Mouse (Mus musculus) limb, embryonic 13.5 days (tissue): ENCODE data around the gene Smc1b. TPM values are rescaled to one million over a fixed set of nuclear protein-coding genes. Genes with fewer than 3 reads are reported as not detected.

ENCODE experiments used
- ATAC-seq: fragments of 200-750 bp; cut with Nextera tagmentation; 2 replicates; pipeline ENCODE4 v1.8.0; 2017; ENCODE audit warnings: low read depth, moderate number of reproducible peaks, moderate TSS enrichment; ENCODE audit not compliant: low FRiP score
- H3K27ac ChIP-seq: fragments of 300-500 bp; sonication (generic); 2 replicates; pipeline ENCODE4 v1.5.1; 2015; ENCODE audit warnings: inconsistent platforms, mild to moderate bottlenecking, moderate library complexity
- H3K27me3 ChIP-seq: fragments of 300-500 bp; sonication (generic); 2 replicates; pipeline ENCODE4 v1.6.1; 2015; ENCODE audit warnings: mild to moderate bottlenecking, inconsistent platforms
- H3K36me3 ChIP-seq: fragments of 300-500 bp; sonication (generic); 2 replicates; pipeline ENCODE4 v1.6.1; 2015; ENCODE audit warnings: inconsistent platforms, mild to moderate bottlenecking, moderate library complexity
- H3K4me1 ChIP-seq: fragments of 300-500 bp; sonication (generic); 2 replicates; pipeline ENCODE4 v1.6.1; 2015; ENCODE audit warnings: inconsistent platforms
- H3K4me2 ChIP-seq: fragments of 300-500 bp; sonication (generic); replicated peaks from 2 replicates; pipeline ENCODE4 v1.6.1; 2015; ENCODE audit warnings: inconsistent platforms, mild to moderate bottlenecking, moderate library complexity
- H3K4me3 ChIP-seq: fragments of 300-500 bp; sonication (generic); 2 replicates; pipeline ENCODE4 v1.5.1; 2015; ENCODE audit warnings: moderate library complexity, mild to moderate bottlenecking, inconsistent platforms
- H3K9ac ChIP-seq: fragments of 300-500 bp; sonication (generic); 2 replicates; pipeline ENCODE4 v1.6.1; 2015; ENCODE audit warnings: mild to moderate bottlenecking, inconsistent platforms
- H3K9me3 ChIP-seq: fragments of 300-500 bp; sonication (generic); 2 replicates; pipeline ENCODE4 v1.6.1; 2016; ENCODE audit warnings: inconsistent platforms
- WGBS: fragments of 180-500 bp; shearing (Covaris S2); methylation state at CpG from one replicate; pipeline ENCODE4 v1.1.7; 2015; 5-methylcytosine and 5-hydroxymethylcytosine counted together
- polyA plus RNA-seq: library from polyadenylated mRNA; unstranded; fragments of >200 nt; fragmentation: Nextera tagmentation; extraction: Ambion mirVana; gene quantifications from 2 replicates; pipeline ENCODE4 v1.2.1, GENCODE M21; 2015

Smc1b gene
- polyA plus RNA-seq: 0.18 and 0.24 TPM in 2 replicates

DNA sequence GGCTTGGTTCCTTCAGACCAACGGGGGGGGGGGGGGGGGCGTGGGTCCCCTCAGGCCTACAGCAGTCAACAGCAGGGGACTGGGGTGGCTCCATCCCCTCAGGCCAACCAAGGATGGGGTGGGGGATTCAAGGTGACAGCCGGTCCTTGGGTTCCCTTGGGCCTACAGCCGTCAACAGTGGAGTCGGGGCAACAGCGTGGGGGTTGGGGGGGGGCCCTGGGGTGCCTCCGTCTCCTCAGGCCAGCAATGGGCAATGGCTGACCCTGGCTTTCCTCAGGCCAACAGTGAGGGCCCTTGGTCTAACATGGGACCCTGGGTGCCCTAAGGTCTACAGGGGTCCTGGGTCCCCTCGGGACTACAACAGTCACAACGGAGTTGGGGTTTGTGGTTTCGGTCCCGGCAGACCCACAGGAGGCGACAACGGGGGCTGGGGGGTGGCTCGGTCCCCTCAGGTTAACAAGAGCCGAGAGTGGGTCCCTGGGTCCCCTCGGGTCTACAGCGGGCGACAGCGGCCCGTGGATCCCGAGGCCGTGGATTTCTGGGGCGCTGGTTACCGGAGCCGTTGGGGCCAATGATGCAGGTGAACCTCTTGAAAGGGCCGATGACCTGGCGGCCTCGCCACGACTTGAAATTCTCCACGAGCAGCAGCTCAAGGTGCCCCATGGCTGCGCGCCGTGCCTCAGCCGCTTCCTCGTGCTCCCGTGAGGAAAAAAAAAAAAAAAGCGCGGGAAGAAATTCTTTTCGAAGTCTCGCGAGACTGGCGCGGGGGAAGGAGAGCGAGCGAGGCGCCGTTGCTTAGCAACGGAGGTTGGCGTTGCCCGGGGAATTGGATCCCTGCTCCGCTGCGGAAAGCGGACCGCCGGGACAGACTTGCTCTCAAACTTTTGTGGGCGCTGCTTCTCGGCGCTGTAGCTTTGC lies at the start of gene Smc1b, which contains the start of gene Ribc2:
TSS of gene Smc1b (minus strand) at position 690 of the 918 bp plus-strand sequence.
TSS of gene Ribc2 (plus strand) at position 804 of the 918 bp plus-strand sequence.
- WGBS: 31% methylated on average over 56 of the region's 58 CpGs
- Histone ChIP-seq H3K27ac (no peak within 1 kb of the TSS), H3K27me3 (peaks cover 10% of the 10 kb centered on the region; the same call in 1 of the 2 replicates), H3K4me3 (peak within 1 kb of the TSS; percentile 45), H3K4me1 (peaks cover 9% of the 10 kb centered on the region), H3K9me3 (no peaks in the 10 kb centered on the region), H3K36me3 (no peaks in the 10 kb centered on the region), H3K4me2 (peak within 1 kb of the TSS; percentile 70), H3K9ac (peak within 1 kb of the TSS; percentile 59)
- ATAC-seq: peak; percentile 44; the same call in 1 of the 2 replicates

GRCm38 (mm10) chr15:85180368-85180767 lies 48.6 kb upstream of the Smc1b start:
- peaks cover 6% of the 10 kb centered on the region; the same call in 1 of the 2 replicates for H3K9me3 ChIP-seq
- peak overlapping the region; percentile 77; the same call in 1 of the 2 replicates for H3K27ac ChIP-seq
- H3K36me3 ChIP-seq: no peaks in the 10 kb centered on the region
- no peak overlapping the region for H3K4me3 ChIP-seq
- H3K4me2 ChIP-seq: no peak overlapping the region
- H3K9ac ChIP-seq: no peak overlapping the region
- H3K27me3 ChIP-seq: no peaks in the 10 kb centered on the region
- ATAC-seq: no peak
- H3K4me1 ChIP-seq: peaks cover 45% of the 10 kb centered on the region

DNA sequence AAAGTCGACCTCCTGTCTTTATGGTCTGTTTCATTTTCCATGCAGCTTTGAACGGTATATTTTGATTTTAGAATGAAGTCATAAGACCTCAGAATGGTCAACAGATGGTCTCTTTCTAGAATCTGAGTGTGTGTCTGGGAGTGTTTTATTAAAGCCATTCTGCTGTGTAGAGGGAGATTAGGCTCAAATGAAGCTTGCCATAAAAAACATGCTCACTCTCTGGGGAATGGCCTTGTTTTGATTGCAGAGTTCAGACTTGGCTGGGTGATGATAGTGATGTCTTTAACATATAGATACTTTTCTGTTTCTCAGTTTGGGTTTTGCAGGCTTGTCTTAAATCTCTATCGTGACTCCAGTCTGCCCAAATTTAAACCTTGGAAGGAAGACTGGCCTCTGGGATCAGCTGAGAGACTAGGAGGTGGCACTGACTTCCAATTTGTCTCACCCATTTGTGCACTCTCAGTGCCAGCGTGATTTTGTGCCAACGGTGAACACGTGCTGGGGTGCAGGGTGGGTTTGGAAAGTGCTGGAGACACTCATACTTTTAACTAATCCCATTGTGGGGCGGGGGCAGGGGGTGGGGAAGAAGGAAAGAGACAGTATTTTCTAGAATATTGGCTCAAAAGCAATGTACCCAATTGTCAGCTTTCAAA lies 47.9 kb upstream of the Smc1b start:
- peak; percentile 57; the same call in 1 of the 2 replicates for ATAC-seq
- H3K4me2 ChIP-seq: no peak overlapping the region; the same call in 1 of the 2 replicates
- 44% methylated on average over 7 of the region's 7 CpGs for WGBS

GRCm38 (mm10) chr15:85178172-85178571 lies 46.4 kb upstream of the Smc1b start:
- ATAC-seq: no peak

More for the DNA sequence above, 47.9 kb upstream of the Smc1b start:
- Histone ChIP-seq H3K36me3 (no peaks in the 10 kb centered on the region), H3K27me3 (no peaks in the 10 kb centered on the region), H3K27ac (peak overlapping the region; percentile 77), H3K9ac (no peak overlapping the region), H3K4me1 (peaks cover 44% of the 10 kb centered on the region), H3K9me3 (peaks cover 6% of the 10 kb centered on the region; the same call in 1 of the 2 replicates), H3K4me3 (no peak overlapping the region)

DNA sequence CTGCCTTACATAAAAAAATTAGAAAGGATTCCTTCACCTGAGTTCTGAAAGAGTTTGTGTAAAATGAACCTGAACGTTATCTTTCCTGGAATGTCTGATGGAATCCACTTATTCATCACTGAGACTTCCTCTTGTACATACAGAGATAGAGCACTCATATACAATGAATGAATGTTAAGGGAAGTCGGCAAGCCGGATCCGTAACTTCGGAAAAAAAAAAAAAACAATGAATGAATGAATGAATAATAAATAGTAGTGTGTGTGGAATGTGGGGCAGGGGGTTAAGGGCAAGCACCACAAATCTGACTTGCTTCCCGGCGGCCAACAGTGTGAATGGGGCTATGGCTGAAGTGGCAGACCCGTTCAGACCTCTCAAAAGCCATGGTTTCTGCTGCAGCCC lies 45.8 kb upstream of the Smc1b start:
- Histone ChIP-seq H3K4me3 (no peak overlapping the region), H3K27ac (no peak overlapping the region), H3K9me3 (peaks cover 6% of the 10 kb centered on the region; the same call in 1 of the 2 replicates), H3K4me2 (no peak overlapping the region), H3K4me1 (peaks cover 41% of the 10 kb centered on the region), H3K27me3 (no peaks in the 10 kb centered on the region), H3K36me3 (no peaks in the 10 kb centered on the region), H3K9ac (no peak overlapping the region)
- no peak for ATAC-seq
- 89% methylated on average over 8 of the region's 8 CpGs for whole genome bisulfite sequencing

More at GRCm38 (mm10) chr15:85178172-85178571, 46.4 kb upstream of the Smc1b start:
- Histone ChIP-seq H3K4me3 (no peak overlapping the region), H3K27ac (no peak overlapping the region), H3K4me1 (peaks cover 39% of the 10 kb centered on the region), H3K4me2 (no peak overlapping the region), H3K27me3 (no peaks in the 10 kb centered on the region), H3K9ac (no peak overlapping the region), H3K9me3 (peaks cover 6% of the 10 kb centered on the region; the same call in 1 of the 2 replicates), H3K36me3 (no peaks in the 10 kb centered on the region)
- 70% methylated on average over 6 of the region's 6 CpGs for WGBS

GRCm38 (mm10) chr15:85174060-85174459 lies 42.3 kb upstream of the Smc1b start:
- H3K4me3 ChIP-seq: no peak overlapping the region
- no peak overlapping the region for H3K4me2 ChIP-seq
- no peak overlapping the region; the same call in 1 of the 2 replicates for H3K27ac ChIP-seq
- H3K36me3 ChIP-seq: no peaks in the 10 kb centered on the region
- no peak; the same call in 1 of the 2 replicates for ATAC-seq
- H3K4me1 ChIP-seq: peaks cover 26% of the 10 kb centered on the region
- peaks cover 6% of the 10 kb centered on the region; the same call in 1 of the 2 replicates for H3K9me3 ChIP-seq
- H3K9ac ChIP-seq: no peak overlapping the region
- WGBS: 72% methylated on average over 10 of the region's 10 CpGs
- H3K27me3 ChIP-seq: no peaks in the 10 kb centered on the region

DNA sequence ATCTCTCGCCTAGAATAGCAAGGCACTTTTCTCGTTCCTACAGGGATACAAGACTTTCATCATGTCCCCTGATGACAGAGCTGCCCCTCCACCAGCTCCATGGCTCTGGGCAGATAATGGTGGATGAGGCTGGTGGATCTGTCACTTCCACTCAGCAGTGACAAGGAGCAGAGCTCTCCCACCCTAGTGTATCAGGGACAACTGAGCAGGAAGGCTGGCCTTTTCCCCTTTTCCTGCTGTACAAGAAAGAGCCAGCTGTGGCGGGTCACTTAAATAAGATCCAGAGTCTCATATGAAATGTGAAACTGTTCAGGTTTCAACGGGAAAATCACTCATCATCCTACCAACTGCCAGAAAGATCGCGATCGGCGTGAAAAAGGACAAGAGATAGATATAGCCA lies 41.7 kb upstream of the Smc1b start:
- H3K4me3 ChIP-seq: no peak overlapping the region
- H3K4me1 ChIP-seq: peaks cover 20% of the 10 kb centered on the region
- no peak overlapping the region for H3K9ac ChIP-seq
- H3K4me2 ChIP-seq: no peak overlapping the region
- H3K9me3 ChIP-seq: peaks cover 6% of the 10 kb centered on the region; the same call in 1 of the 2 replicates
- no peaks in the 10 kb centered on the region for H3K27me3 ChIP-seq
- H3K36me3 ChIP-seq: no peaks in the 10 kb centered on the region
- no peak overlapping the region; the same call in 1 of the 2 replicates for H3K27ac ChIP-seq
- peak; percentile 36; the same call in 1 of the 2 replicates for ATAC-seq
- WGBS: 48% methylated on average over 8 of the region's 8 CpGs

DNA sequence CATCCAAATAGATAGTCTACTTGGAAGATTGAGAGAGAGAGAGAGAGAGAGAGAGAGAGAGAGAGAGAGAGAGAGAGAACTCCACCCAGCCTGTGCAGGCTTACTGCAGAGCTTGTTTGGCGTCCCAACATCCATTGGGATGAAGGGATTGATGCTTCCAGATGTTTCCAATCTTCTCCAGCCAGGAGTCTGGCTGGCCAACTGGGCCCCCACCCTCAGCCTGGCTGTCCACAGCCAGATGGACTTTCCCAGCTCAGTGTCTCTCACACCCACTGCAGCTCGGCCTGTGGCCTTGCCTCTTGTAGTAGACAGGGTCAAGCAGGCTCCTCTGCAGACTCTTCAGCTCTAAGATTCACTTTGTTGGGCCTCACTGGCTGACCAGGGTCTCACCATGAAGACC lies 40.3 kb upstream of the Smc1b start:
- no peak overlapping the region for H3K4me2 ChIP-seq
- H3K4me1 ChIP-seq: peaks cover 21% of the 10 kb centered on the region
- ATAC-seq: no peak
- H3K36me3 ChIP-seq: no peaks in the 10 kb centered on the region
- H3K27me3 ChIP-seq: no peaks in the 10 kb centered on the region
- no peak overlapping the region for H3K9ac ChIP-seq
- 27% methylated on average over 2 of the region's 2 CpGs for WGBS
- no peak overlapping the region for H3K27ac ChIP-seq
- peaks cover 6% of the 10 kb centered on the region; the same call in 1 of the 2 replicates for H3K9me3 ChIP-seq
- no peak overlapping the region for H3K4me3 ChIP-seq

DNA sequence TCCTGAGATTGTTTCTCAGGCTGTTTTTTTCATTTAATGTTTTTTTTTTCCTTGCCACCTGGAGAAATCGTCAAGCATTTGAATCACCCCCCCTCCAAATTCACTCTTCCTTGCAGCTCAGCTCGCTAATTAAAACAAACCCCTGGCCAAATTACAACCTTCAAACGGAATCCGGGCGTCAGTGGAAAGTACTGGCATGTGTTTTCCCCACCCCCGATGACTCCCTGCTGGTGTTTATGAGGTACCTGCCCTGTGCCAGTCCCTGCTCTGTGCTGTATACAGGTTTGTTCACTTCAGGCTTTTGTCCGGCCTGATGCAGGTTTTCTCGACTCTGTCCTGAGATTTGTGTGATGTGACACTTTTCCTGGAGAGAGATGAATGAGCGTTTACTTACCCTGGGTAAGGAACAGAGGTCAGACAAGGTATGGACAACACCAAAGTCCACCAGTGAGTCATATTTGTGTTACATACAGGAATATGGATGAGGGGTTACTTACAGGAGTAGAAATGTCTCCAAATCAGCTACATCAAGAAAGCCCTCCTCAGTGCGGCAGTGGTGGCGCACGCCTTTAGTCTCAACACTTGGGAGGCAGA lies 35.4 kb upstream of the Smc1b start:
- H3K4me2 ChIP-seq: peak overlapping the region; percentile 49

DNA sequence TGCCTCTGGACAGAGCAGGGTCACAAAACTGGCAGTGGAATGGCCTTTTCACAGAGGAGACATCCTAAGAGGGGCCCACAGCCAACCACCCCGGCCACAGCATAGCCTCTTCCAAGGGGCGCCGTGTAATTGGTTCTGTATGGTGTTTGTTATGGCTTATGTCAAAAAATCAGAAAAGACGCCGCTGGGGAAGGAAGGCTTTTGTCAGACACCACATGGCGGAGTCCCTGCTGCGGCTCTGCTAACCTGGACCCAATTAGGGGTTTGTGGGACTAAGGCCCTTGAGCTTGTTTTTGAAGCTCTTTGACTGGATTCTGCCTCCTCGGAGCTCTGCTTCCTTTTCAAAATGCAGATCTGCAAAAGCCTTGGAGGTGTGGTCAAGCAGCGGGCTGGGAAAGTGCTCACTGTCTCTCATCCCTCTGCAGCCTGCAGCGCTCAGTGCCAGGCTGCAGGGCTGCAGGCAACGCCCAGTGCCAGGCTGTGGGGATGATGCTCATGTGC lies 34.7 kb upstream of the Smc1b start:
- H3K27me3 ChIP-seq: no peaks in the 10 kb centered on the region
- H3K27ac ChIP-seq: peak overlapping the region; percentile 93
- H3K4me1 ChIP-seq: peaks cover 55% of the 10 kb centered on the region
- peak overlapping the region; percentile 49 for H3K4me2 ChIP-seq
- no peaks in the 10 kb centered on the region for H3K9me3 ChIP-seq
- H3K36me3 ChIP-seq: no peaks in the 10 kb centered on the region
- 5% methylated on average over 11 of the region's 11 CpGs for WGBS
- H3K9ac ChIP-seq: peak overlapping the region; percentile 48; the same call in 1 of the 2 replicates
- H3K4me3 ChIP-seq: no peak overlapping the region
- ATAC-seq: no peak; the same call in 1 of the 2 replicates

More for the DNA sequence above, 35.4 kb upstream of the Smc1b start:
- Histone ChIP-seq H3K27me3 (no peaks in the 10 kb centered on the region), H3K4me3 (no peak overlapping the region), H3K9ac (no peak overlapping the region; the same call in 1 of the 2 replicates), H3K36me3 (no peaks in the 10 kb centered on the region), H3K27ac (peak overlapping the region; percentile 93), H3K9me3 (no peaks in the 10 kb centered on the region), H3K4me1 (peaks cover 55% of the 10 kb centered on the region)
- ATAC-seq: no peak
- WGBS: 21% methylated on average over 12 of the region's 12 CpGs
